Mouse (Mus musculus): ENCODE measurements around the gene Gse1. TPM values are rescaled to one million over a fixed set of nuclear protein-coding genes. Genes with fewer than 3 reads are reported as not detected.

Gene Gse1
- polyA plus RNA-seq, 1 experiment from 2014 or later = 6.9 TPM

DNA sequence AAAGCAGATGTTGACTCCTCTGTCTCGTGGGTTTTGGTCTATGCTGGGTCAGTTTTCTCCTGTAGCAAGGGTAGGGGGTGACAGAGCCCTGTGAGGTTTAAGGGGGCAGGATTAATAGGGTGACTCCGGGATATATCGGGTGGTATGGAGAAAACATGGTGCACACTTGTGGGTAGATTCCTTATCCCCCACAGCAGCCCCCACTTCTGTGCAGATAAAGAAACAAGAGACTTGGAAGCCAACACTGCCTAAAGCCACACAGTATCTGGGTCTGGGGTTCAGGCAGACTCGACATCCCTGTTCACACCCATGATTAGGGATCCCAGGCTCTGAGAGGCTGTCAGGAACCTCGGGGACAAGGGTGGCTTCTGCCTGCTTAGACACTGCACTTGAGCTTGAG, 192.0 kb downstream of the Gse1 start:
- no peaks in the 10 kb centered on the region for H3K9me3 ChIP-seq (replicated peaks; ENCODE audit: control insufficient read depth, low read length)
- no peaks in the 10 kb centered on the region for H3K27me3 ChIP-seq (ENCODE audit: control insufficient read depth, insufficient read depth, low read length)
- WGBS = 66% methylated on average over 5 of the region's 5 CpGs
- no peaks in the 10 kb centered on the region for H3K36me3 ChIP-seq (ENCODE audit: control insufficient read depth, insufficient read depth, low read length)
- peaks cover 69% of the 10 kb centered on the region for H3K4me1 ChIP-seq (ENCODE audit: control insufficient read depth, insufficient read depth, low read length)
- no peak for ATAC-seq (ENCODE audit: insufficient read depth, low FRiP score)
- no peak overlapping the region for H3K9ac ChIP-seq (ENCODE audit: low read length)
- H3K27ac ChIP-seq (ENCODE audit: low read length) = no peak overlapping the region
- no peak overlapping the region for H3K4me2 ChIP-seq (ENCODE audit: low read depth, low read length)
- H3K4me3 ChIP-seq (replicated peaks; ENCODE audit: low read length) = no peak overlapping the region

DNA sequence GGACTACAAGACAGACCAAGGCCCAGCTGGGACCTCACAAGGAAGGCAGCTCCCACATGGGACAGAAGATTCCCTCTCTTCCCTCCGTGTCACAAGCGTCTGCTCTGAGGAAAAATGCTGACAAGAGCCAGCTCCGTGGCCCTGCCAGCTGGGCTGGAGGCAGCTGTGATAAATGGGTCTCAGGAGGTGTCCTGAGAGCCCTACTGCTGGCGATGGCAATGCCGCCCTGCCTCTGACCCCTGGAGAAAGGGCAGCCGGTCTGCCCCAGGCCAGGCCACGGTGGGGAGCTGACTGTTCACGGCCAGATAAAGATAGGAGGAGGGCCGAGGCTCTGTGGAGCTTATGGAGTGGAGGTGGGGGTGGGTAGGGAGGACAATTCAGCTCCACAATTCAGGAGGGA, 193.4 kb downstream of the Gse1 start:
- Histone ChIP-seq H3K4me2 (ENCODE audit: low read depth, low read length) (no peak overlapping the region), H3K4me1 (ENCODE audit: control insufficient read depth, insufficient read depth, low read length) (peaks cover 69% of the 10 kb centered on the region), H3K36me3 (ENCODE audit: control insufficient read depth, insufficient read depth, low read length) (no peaks in the 10 kb centered on the region), H3K9ac (ENCODE audit: low read length) (no peak overlapping the region), H3K27ac (ENCODE audit: low read length) (no peak overlapping the region), H3K9me3 (replicated peaks; ENCODE audit: control insufficient read depth, low read length) (no peaks in the 10 kb centered on the region), H3K4me3 (replicated peaks; ENCODE audit: low read length) (no peak overlapping the region), H3K27me3 (ENCODE audit: control insufficient read depth, insufficient read depth, low read length) (no peaks in the 10 kb centered on the region)
- WGBS = 34% methylated on average over 9 of the region's 9 CpGs
- no peak for ATAC-seq (ENCODE audit: insufficient read depth, low FRiP score)

GRCm38 (mm10) chr8:120422236-120422635, 194.0 kb downstream of the Gse1 start:
- Histone ChIP-seq H3K4me1 (ENCODE audit: control insufficient read depth, insufficient read depth, low read length) (peaks cover 69% of the 10 kb centered on the region), H3K4me2 (ENCODE audit: low read depth, low read length) (no peak overlapping the region), H3K9ac (ENCODE audit: low read length) (no peak overlapping the region), H3K4me3 (replicated peaks; ENCODE audit: low read length) (no peak overlapping the region), H3K27me3 (ENCODE audit: control insufficient read depth, insufficient read depth, low read length) (no peaks in the 10 kb centered on the region), H3K36me3 (ENCODE audit: control insufficient read depth, insufficient read depth, low read length) (no peaks in the 10 kb centered on the region), H3K9me3 (replicated peaks; ENCODE audit: control insufficient read depth, low read length) (no peaks in the 10 kb centered on the region), H3K27ac (ENCODE audit: low read length) (no peak overlapping the region)
- no peak for ATAC-seq (ENCODE audit: insufficient read depth, low FRiP score)
- 84% methylated on average over 8 of the region's 8 CpGs for WGBS

GRCm38 (mm10) chr8:120423576-120423975, 195.3 kb downstream of the Gse1 start:
- H3K9me3 ChIP-seq (replicated peaks; ENCODE audit: control insufficient read depth, low read length) = no peaks in the 10 kb centered on the region
- 48% methylated on average over 7 of the region's 7 CpGs for WGBS
- peak overlapping the region; percentile 50; the same call in 1 of the 2 replicates for H3K9ac ChIP-seq (ENCODE audit: low read length)
- no peak overlapping the region for H3K4me3 ChIP-seq (replicated peaks; ENCODE audit: low read length)
- H3K4me1 ChIP-seq (ENCODE audit: control insufficient read depth, insufficient read depth, low read length) = peaks cover 59% of the 10 kb centered on the region
- H3K36me3 ChIP-seq (ENCODE audit: control insufficient read depth, insufficient read depth, low read length) = no peaks in the 10 kb centered on the region
- ATAC-seq (ENCODE audit: insufficient read depth, low FRiP score) = no peak
- H3K27me3 ChIP-seq (ENCODE audit: control insufficient read depth, insufficient read depth, low read length) = no peaks in the 10 kb centered on the region
- no peak overlapping the region for H3K27ac ChIP-seq (ENCODE audit: low read length)
- H3K4me2 ChIP-seq (ENCODE audit: low read depth, low read length) = no peak overlapping the region

GRCm38 (mm10) chr8:120424829-120425198, 196.6 kb downstream of the Gse1 start:
- Histone ChIP-seq H3K4me1 (ENCODE audit: control insufficient read depth, insufficient read depth, low read length) (peaks cover 55% of the 10 kb centered on the region), H3K27ac (ENCODE audit: low read length) (peak overlapping the region; percentile 79), H3K36me3 (ENCODE audit: control insufficient read depth, insufficient read depth, low read length) (no peaks in the 10 kb centered on the region), H3K27me3 (ENCODE audit: control insufficient read depth, insufficient read depth, low read length) (no peaks in the 10 kb centered on the region), H3K4me2 (ENCODE audit: low read depth, low read length) (no peak overlapping the region), H3K4me3 (replicated peaks; ENCODE audit: low read length) (no peak overlapping the region), H3K9ac (ENCODE audit: low read length) (peak overlapping the region; percentile 48), H3K9me3 (replicated peaks; ENCODE audit: control insufficient read depth, low read length) (no peaks in the 10 kb centered on the region)
- WGBS = 36% methylated on average over 4 of the region's 4 CpGs
- ATAC-seq (ENCODE audit: insufficient read depth, low FRiP score) = no peak

DNA sequence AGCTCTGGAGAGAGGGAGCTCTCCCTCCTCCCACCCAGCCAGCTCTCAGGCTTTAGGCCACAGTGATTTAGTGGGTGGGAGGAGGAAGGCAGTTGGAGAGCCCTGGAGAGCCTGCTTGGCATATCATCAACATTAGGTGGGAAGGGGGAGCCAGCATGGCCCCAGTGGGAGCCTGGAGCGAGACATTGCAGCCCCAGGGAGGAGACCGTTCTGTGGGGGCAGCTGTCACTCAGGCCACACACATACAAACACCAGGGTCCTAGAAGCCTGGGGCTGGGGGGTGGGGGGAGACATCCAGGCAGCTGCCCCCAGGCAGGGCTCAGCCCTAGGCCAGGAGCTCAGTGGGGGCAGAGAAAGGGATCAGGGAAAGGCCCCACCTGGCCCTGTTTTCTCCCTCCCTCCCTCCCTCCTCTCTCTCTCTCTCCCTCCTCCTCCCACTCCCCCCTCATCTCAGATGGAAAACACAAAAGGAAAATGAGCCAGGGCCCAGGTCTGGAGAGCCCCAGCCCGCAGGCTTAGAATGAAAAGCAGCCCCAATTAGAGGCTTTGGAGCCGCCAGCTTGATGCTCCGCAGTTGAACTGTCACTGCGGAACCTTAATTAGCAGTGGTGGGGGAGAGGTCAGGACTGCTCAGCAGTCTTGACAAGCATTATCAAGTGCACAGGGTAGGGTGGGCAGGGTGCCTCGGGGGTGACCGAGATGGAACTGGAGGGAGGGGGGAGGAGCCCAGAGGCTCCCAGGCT, 197.1 kb downstream of the Gse1 start:
- Histone ChIP-seq H3K9me3 (replicated peaks; ENCODE audit: control insufficient read depth, low read length) (no peaks in the 10 kb centered on the region), H3K27me3 (ENCODE audit: control insufficient read depth, insufficient read depth, low read length) (no peaks in the 10 kb centered on the region), H3K4me2 (ENCODE audit: low read depth, low read length) (peak overlapping the region; percentile 35; the same call in 1 of the 2 replicates), H3K9ac (ENCODE audit: low read length) (peak overlapping the region; percentile 48), H3K36me3 (ENCODE audit: control insufficient read depth, insufficient read depth, low read length) (no peaks in the 10 kb centered on the region), H3K4me3 (replicated peaks; ENCODE audit: low read length) (no peak overlapping the region), H3K27ac (ENCODE audit: low read length) (peak overlapping the region; percentile 79), H3K4me1 (ENCODE audit: control insufficient read depth, insufficient read depth, low read length) (peaks cover 55% of the 10 kb centered on the region)
- ATAC-seq (ENCODE audit: insufficient read depth, low FRiP score) = peak; percentile 77
- WGBS = 23% methylated on average over 8 of the region's 8 CpGs

GRCm38 (mm10) chr8:120426105-120426504, 197.8 kb downstream of the Gse1 start:
- Histone ChIP-seq H3K4me2 (ENCODE audit: low read depth, low read length) (no peak overlapping the region), H3K36me3 (ENCODE audit: control insufficient read depth, insufficient read depth, low read length) (no peaks in the 10 kb centered on the region), H3K9me3 (replicated peaks; ENCODE audit: control insufficient read depth, low read length) (no peaks in the 10 kb centered on the region), H3K27me3 (ENCODE audit: control insufficient read depth, insufficient read depth, low read length) (no peaks in the 10 kb centered on the region), H3K4me1 (ENCODE audit: control insufficient read depth, insufficient read depth, low read length) (peaks cover 52% of the 10 kb centered on the region), H3K9ac (ENCODE audit: low read length) (no peak overlapping the region), H3K4me3 (replicated peaks; ENCODE audit: low read length) (no peak overlapping the region), H3K27ac (ENCODE audit: low read length) (peak overlapping the region; percentile 79)
- 46% methylated on average over 1 of the region's 1 CpGs for WGBS
- ATAC-seq (ENCODE audit: insufficient read depth, low FRiP score) = no peak

- Histone ChIP-seq H3K27me3 (ENCODE audit: control insufficient read depth, insufficient read depth, low read length) (no peaks in the 10 kb centered on the region), H3K4me3 (replicated peaks; ENCODE audit: low read length) (no peak overlapping the region), H3K36me3 (ENCODE audit: control insufficient read depth, insufficient read depth, low read length) (no peaks in the 10 kb centered on the region), H3K27ac (ENCODE audit: low read length) (peak overlapping the region; percentile 79), H3K9ac (ENCODE audit: low read length) (peak overlapping the region; percentile 56; the same call in 1 of the 2 replicates), H3K4me1 (ENCODE audit: control insufficient read depth, insufficient read depth, low read length) (peaks cover 45% of the 10 kb centered on the region), H3K9me3 (replicated peaks; ENCODE audit: control insufficient read depth, low read length) (no peaks in the 10 kb centered on the region), H3K4me2 (ENCODE audit: low read depth, low read length) (no peak overlapping the region)
- 43% methylated on average over 20 of the region's 20 CpGs for WGBS
- no peak for ATAC-seq (ENCODE audit: insufficient read depth, low FRiP score)
Observed at GRCm38 (mm10) chr8:120426622-120427385, 198.5 kb downstream of the Gse1 start.

DNA sequence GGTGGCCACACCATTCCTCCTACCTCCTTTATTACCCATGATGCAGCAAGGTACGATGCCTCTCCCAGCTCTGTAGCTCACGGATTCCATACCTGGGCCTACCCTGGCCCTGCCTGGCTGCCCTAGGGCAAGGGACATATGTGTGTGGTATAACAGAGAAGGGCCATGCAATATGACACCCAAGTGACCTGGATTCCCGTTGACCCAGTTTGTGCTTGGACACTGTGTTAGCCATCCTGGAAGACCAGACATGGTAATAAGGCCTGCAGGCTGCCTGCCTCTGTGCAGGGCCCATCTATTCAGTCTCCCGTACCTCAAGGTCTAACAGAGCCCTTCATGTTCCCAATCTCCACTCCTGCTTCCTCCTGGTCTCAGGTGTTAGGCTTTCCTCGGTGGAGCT, 200.2 kb downstream of the Gse1 start:
- no peak overlapping the region for H3K9ac ChIP-seq (ENCODE audit: low read length)
- no peak overlapping the region for H3K27ac ChIP-seq (ENCODE audit: low read length)
- no peak for ATAC-seq (ENCODE audit: insufficient read depth, low FRiP score)
- H3K4me3 ChIP-seq (replicated peaks; ENCODE audit: low read length) = no peak overlapping the region
- peaks cover 40% of the 10 kb centered on the region for H3K4me1 ChIP-seq (ENCODE audit: control insufficient read depth, insufficient read depth, low read length)
- no peaks in the 10 kb centered on the region for H3K27me3 ChIP-seq (ENCODE audit: control insufficient read depth, insufficient read depth, low read length)
- no peaks in the 10 kb centered on the region; the same call in 1 of the 2 replicates for H3K9me3 ChIP-seq (replicated peaks; ENCODE audit: control insufficient read depth, low read length)
- H3K36me3 ChIP-seq (ENCODE audit: control insufficient read depth, insufficient read depth, low read length) = no peaks in the 10 kb centered on the region
- no peak overlapping the region for H3K4me2 ChIP-seq (ENCODE audit: low read depth, low read length)
- 81% methylated on average over 5 of the region's 5 CpGs for WGBS

All from stomach, embryonic 16.5 days (tissue).